Mouse (Mus musculus) stomach, embryonic 15.5 days (tissue): ENCODE measurements around the gene Bex3. TPM values are rescaled to one million over a fixed set of nuclear protein-coding genes. Genes with fewer than 3 reads are reported as not detected.
"Not testable (repeated sequence)": the region's sequence is repeated elsewhere in the genome, so short reads cannot be mapped to it uniquely, and the experiment has no call there.

Experiments used
- ATAC-seq: fragments of 200-750 bp; cut with Nextera tagmentation; 2 replicates; pipeline ENCODE4 v1.8.0; 2017; ENCODE audit warnings: low read depth, moderate number of reproducible peaks, moderate TSS enrichment; ENCODE audit not compliant: insufficient read depth, low FRiP score
- H3K27ac ChIP-seq: fragments of 300-500 bp; sonication (generic); 2 replicates; pipeline ENCODE4 v1.5.1; 2015; ENCODE audit warnings: mild to moderate bottlenecking, inconsistent platforms
- H3K27me3 ChIP-seq: fragments of 300-500 bp; sonication (generic); replicated peaks from 2 replicates; pipeline ENCODE4 v1.6.1; 2015; ENCODE audit warnings: inconsistent platforms
- H3K36me3 ChIP-seq: fragments of 300-500 bp; sonication (generic); 2 replicates; pipeline ENCODE4 v1.6.1; 2015; ENCODE audit warnings: inconsistent platforms
- H3K4me1 ChIP-seq: fragments of 300-500 bp; sonication (generic); 2 replicates; pipeline ENCODE4 v1.6.1; 2015; ENCODE audit warnings: inconsistent platforms
- H3K4me2 ChIP-seq: fragments of 300-500 bp; sonication (generic); 2 replicates; pipeline ENCODE4 v1.6.1; 2015; ENCODE audit warnings: mild to moderate bottlenecking, inconsistent platforms
- H3K4me3 ChIP-seq: fragments of 300-500 bp; sonication (generic); replicated peaks from 2 replicates; pipeline ENCODE4 v1.5.1; 2015; ENCODE audit warnings: inconsistent platforms
- H3K9ac ChIP-seq: fragments of 300-500 bp; sonication (generic); 2 replicates; pipeline ENCODE4 v1.6.1; 2015; ENCODE audit warnings: inconsistent platforms
- H3K9me3 ChIP-seq: fragments of 300-500 bp; sonication (generic); 2 replicates; pipeline ENCODE4 v1.6.1; 2016; ENCODE audit warnings: inconsistent platforms
- WGBS: fragments of 180-500 bp; shearing (Covaris S2); methylation state at CpG from one replicate; pipeline ENCODE4 v1.1.7; 2015; 5-methylcytosine and 5-hydroxymethylcytosine counted together
- polyA plus RNA-seq: library from polyadenylated mRNA; unstranded; fragments of >200 nt; fragmentation: Nextera tagmentation; extraction: Ambion mirVana; gene quantifications from 2 replicates; pipeline ENCODE4 v1.2.1, GENCODE M21; 2015

Gene Bex3
- 384 and 393 TPM in 2 replicates for polyA plus RNA-seq

- WGBS = 65% methylated on average over 4 of the region's 30 CpGs
- H3K27me3 ChIP-seq, H3K9me3 ChIP-seq, H3K36me3 ChIP-seq, H3K4me1 ChIP-seq, H3K27ac ChIP-seq, H3K9ac ChIP-seq: not testable (repeated sequence)
- H3K4me2 ChIP-seq = peak within 1 kb of the TSS; percentile 40
- peak; percentile 95 for ATAC-seq
- peak within 1 kb of the TSS; percentile 43 for H3K4me3 ChIP-seq
Observed at GRCm38 (mm10) chrX:136269743-136270392, at the start of gene Bex3. TSS of gene Bex3 (plus strand) at chrX:136270253.

DNA sequence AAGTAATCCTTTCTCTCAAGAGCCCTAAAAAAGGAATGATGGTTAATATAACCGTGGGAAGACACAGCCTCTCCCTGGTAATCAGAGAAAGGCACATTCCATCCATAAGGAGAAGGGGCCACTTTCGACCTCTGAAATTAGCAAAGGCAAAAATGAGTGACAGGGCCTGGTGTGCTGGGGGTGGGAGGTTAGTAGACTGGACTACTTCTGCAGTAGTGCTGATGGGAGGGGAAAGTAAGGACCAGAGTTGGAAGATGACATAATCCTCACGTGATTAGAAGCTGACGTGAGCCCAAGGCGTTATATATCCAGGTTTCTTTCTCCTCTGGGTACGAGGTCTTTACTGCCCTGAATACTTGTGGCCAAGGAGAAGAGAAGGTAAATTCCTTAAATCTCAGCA, 46.3 kb upstream of the Bex3 start:
- H3K4me3 ChIP-seq = no peak overlapping the region
- no peaks in the 10 kb centered on the region for H3K4me1 ChIP-seq
- H3K27me3 ChIP-seq = no peaks in the 10 kb centered on the region
- 69% methylated on average over 6 of the region's 6 CpGs for WGBS
- H3K9ac ChIP-seq = no peak overlapping the region
- H3K27ac ChIP-seq = no peak overlapping the region
- no peak overlapping the region for H3K4me2 ChIP-seq
- ATAC-seq = no peak
- no peaks in the 10 kb centered on the region for H3K36me3 ChIP-seq
- no peaks in the 10 kb centered on the region for H3K9me3 ChIP-seq

- no peak for ATAC-seq
- Histone ChIP-seq H3K4me1 (no peaks in the 10 kb centered on the region), H3K27me3 (no peaks in the 10 kb centered on the region), H3K4me3 (no peak overlapping the region), H3K9ac (no peak overlapping the region), H3K4me2 (no peak overlapping the region), H3K27ac (no peak overlapping the region), H3K9me3 (no peaks in the 10 kb centered on the region), H3K36me3 (no peaks in the 10 kb centered on the region)
- 49% methylated on average over 5 of the region's 5 CpGs for WGBS
Observed at GRCm38 (mm10) chrX:136227768-136228167, 42.3 kb upstream of the Bex3 start.

GRCm38 (mm10) chrX:136238118-136238517, 31.9 kb upstream of the Bex3 start:
- 55% methylated on average over 3 of the region's 3 CpGs for WGBS
- no peak for ATAC-seq
- no peaks in the 10 kb centered on the region for H3K4me1 ChIP-seq
- no peak overlapping the region for H3K4me3 ChIP-seq
- no peak overlapping the region for H3K9ac ChIP-seq
- no peaks in the 10 kb centered on the region for H3K27me3 ChIP-seq
- H3K4me2 ChIP-seq = no peak overlapping the region
- H3K36me3 ChIP-seq = no peaks in the 10 kb centered on the region
- H3K9me3 ChIP-seq = no peaks in the 10 kb centered on the region
- no peak overlapping the region for H3K27ac ChIP-seq

DNA sequence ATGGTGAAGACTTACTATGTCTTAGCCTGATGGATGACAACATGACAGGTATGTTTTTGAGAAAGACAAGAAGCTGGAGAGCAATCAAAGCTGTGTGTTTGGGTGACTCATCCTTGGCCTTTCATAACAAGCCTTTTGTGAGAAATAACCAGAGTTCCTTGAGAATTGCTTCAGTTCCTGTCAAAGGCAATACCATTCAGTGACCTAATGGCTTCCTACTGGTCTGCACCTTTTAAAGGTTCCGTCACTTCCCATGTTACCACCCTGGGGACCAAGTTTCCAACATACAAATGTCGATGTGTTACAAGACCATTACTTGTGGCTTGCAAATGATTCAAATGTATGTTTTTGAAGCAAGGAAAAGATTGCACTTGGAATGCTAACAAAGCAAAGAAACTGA, 26.9 kb upstream of the Bex3 start:
- H3K27me3 ChIP-seq = no peaks in the 10 kb centered on the region
- H3K4me1 ChIP-seq = no peaks in the 10 kb centered on the region
- H3K36me3 ChIP-seq = no peaks in the 10 kb centered on the region
- H3K4me2 ChIP-seq = no peak overlapping the region
- 85% methylated on average over 2 of the region's 2 CpGs for WGBS
- no peak overlapping the region for H3K27ac ChIP-seq
- H3K9ac ChIP-seq = no peak overlapping the region
- ATAC-seq = no peak
- H3K4me3 ChIP-seq = no peak overlapping the region
- H3K9me3 ChIP-seq = no peaks in the 10 kb centered on the region

- WGBS = 21% methylated on average over 20 of the region's 20 CpGs
- peak; percentile 93 for ATAC-seq
- H3K9me3 ChIP-seq = no peaks in the 10 kb centered on the region
- H3K27ac ChIP-seq = peak within 1 kb of the TSS; percentile 80
- no peaks in the 10 kb centered on the region for H3K4me1 ChIP-seq
- H3K36me3 ChIP-seq = no peaks in the 10 kb centered on the region
- peak within 1 kb of the TSS; percentile 45; the same call in 1 of the 2 replicates for H3K9ac ChIP-seq
- H3K27me3 ChIP-seq = no peaks in the 10 kb centered on the region
- H3K4me3 ChIP-seq = peak within 1 kb of the TSS; percentile 55
- H3K4me2 ChIP-seq = peak within 1 kb of the TSS; percentile 48
Observed at GRCm38 (mm10) chrX:136244574-136245229, 25.4 kb upstream of the Bex3 start, which contains the start of gene Tceal9. TSS of gene Tceal9 (plus strand) at chrX:136245079.

DNA sequence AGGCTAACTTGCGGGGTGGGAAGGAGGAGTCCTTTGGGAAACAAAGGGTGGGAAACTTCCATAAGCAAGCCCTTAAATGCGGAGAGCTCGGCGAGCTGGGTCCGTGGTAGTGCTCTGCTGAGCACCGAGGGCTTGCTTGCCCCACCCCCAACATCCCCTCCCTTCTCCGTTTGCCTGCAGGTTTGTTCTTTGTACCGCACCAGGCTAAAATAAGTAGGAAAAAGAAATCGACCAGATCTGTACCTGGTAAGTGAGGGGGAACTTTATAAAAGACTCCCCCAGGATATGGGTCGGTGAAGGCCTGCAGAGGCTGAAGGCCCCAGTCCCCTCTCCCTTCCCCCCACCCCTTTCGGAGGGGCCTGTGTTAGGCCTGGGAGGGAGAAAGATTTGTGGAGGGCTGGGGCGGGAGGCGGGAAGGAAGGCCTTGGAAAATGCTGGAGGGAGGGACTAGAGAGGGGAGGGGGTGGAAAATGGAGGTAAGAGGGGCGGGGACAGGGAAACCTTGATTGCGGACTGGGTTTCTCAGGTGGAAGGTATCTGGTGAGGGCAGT, 24.5 kb upstream of the Bex3 start:
- Histone ChIP-seq H3K4me1 (no peaks in the 10 kb centered on the region), H3K27me3 (no peaks in the 10 kb centered on the region), H3K4me3 (peak overlapping the region; percentile 55), H3K4me2 (peak overlapping the region; percentile 48), H3K36me3 (no peaks in the 10 kb centered on the region), H3K9me3 (no peaks in the 10 kb centered on the region), H3K9ac (peak overlapping the region; percentile 45; the same call in 1 of the 2 replicates), H3K27ac (peak overlapping the region; percentile 80)
- peak; percentile 70 for ATAC-seq
- whole genome bisulfite sequencing = 23% methylated on average over 15 of the region's 15 CpGs

DNA sequence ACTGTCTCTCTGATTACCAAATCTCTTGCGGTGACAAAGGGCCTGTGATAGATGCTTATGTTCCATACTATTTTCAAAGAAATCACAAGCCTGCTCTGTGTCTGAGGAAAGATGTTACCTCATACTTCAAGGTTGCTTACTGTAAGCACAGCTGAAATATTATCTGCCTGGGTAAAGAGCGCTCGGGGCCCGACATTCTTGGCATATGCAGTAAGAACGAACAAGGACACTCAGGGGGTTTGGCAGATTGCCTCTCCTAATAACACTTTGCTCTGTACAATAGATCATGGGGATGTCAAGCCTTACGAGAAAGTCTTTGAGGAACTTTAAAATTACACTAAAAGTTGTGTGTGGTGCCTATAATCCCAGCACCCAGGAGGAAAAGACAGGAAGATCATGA, 21.2 kb upstream of the Bex3 start:
- Histone ChIP-seq H3K4me1 (no peaks in the 10 kb centered on the region), H3K9ac (no peak overlapping the region), H3K27me3 (no peaks in the 10 kb centered on the region), H3K36me3 (no peaks in the 10 kb centered on the region), H3K4me3 (no peak overlapping the region), H3K9me3 (no peaks in the 10 kb centered on the region), H3K4me2 (no peak overlapping the region), H3K27ac (no peak overlapping the region)
- WGBS = 46% methylated on average over 6 of the region's 6 CpGs
- no peak for ATAC-seq

DNA sequence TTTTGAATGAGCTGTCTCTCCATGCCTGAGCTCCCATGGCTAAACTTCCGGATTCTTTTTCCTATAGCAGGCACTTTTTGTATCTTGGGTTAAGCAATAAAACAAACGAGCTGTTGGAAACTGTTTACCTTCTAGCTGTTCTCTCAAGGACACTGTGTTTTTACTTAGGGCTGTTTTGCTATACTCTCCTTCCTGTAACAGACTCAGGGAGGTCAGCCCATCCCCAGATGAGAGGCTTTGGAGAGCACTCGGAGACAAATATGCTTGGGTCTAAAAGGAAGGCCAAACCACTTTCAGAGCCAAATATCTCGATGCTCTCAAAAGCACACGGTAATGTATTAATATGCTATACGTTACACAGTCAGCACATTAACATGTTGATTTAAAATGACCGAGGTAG, 20.4 kb upstream of the Bex3 start:
- Histone ChIP-seq H3K36me3 (no peaks in the 10 kb centered on the region), H3K4me3 (no peak overlapping the region), H3K9me3 (no peaks in the 10 kb centered on the region), H3K9ac (no peak overlapping the region), H3K4me2 (no peak overlapping the region), H3K27ac (no peak overlapping the region), H3K4me1 (no peaks in the 10 kb centered on the region), H3K27me3 (no peaks in the 10 kb centered on the region)
- WGBS = 46% methylated on average over 7 of the region's 7 CpGs
- ATAC-seq = no peak

GRCm38 (mm10) chrX:136252023-136252729, 17.9 kb upstream of the Bex3 start:
- no peak overlapping the region for H3K4me2 ChIP-seq
- 44% methylated on average over 6 of the region's 6 CpGs for WGBS
- H3K27ac ChIP-seq = no peak overlapping the region
- no peaks in the 10 kb centered on the region; the same call in 1 of the 2 replicates for H3K9me3 ChIP-seq
- H3K4me3 ChIP-seq = no peak overlapping the region
- H3K27me3 ChIP-seq = no peaks in the 10 kb centered on the region
- H3K9ac ChIP-seq = no peak overlapping the region
- H3K4me1 ChIP-seq = no peaks in the 10 kb centered on the region
- H3K36me3 ChIP-seq = no peaks in the 10 kb centered on the region
- ATAC-seq = peak; percentile 56; the same call in 1 of the 2 replicates

DNA sequence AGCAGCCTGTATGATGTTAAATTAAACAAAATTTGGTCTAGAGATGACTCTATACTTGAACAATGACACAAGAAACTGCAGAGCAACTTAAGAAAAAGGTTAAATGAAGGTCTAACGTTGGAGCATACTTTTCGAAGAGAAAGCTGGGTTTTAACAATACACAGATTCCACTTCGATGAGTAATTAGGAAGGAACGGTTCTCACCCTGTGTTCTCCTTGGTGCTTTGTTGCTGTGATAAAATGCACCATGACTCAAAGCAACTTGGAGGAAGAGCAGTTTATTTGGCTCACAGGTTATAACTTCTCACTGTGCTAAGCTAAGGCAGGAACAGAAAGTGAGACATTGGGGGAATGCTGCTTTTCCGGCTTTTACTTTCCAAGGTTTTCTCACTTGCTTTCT, 2.3 kb upstream of the Bex3 start:
- ATAC-seq = no peak
- Histone ChIP-seq H3K27me3 (no peaks in the 10 kb centered on the region), H3K27ac (no peak overlapping the region), H3K4me1 (no peaks in the 10 kb centered on the region), H3K4me2 (no peak overlapping the region), H3K9me3 (no peaks in the 10 kb centered on the region), H3K9ac (no peak overlapping the region), H3K4me3 (no peak overlapping the region), H3K36me3 (no peaks in the 10 kb centered on the region)
- WGBS = 60% methylated on average over 5 of the region's 5 CpGs

DNA sequence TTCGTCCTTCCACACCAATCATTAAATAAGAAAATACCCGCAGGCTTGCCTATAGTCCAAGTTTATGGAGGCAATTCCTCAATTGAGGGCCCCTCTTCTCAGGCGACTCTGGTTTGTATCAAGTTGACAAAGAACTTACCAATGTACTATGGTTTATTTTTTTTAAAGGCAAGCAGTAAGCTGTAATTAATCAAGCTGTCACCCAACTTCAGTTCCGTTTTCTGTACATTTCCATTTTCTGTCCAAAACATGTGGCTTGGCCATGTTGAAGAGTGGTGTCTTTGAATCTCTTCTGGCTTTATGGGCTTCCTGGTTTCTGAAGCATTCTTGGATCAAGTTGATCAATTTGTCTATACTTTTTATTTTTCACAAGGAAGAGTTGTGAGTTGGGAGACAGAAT, 1.9 kb upstream of the Bex3 start:
- Histone ChIP-seq H3K9ac (no peak overlapping the region), H3K36me3 (no peaks in the 10 kb centered on the region), H3K4me1 (no peaks in the 10 kb centered on the region), H3K4me3 (no peak overlapping the region), H3K4me2 (no peak overlapping the region), H3K27me3 (no peaks in the 10 kb centered on the region), H3K9me3 (no peaks in the 10 kb centered on the region), H3K27ac (no peak overlapping the region)
- WGBS = 48% methylated on average over 4 of the region's 4 CpGs
- ATAC-seq = no peak
